Mouse (Mus musculus) ES-Bruce4 (cell line): ENCODE measurements around the gene Frmd5. TPM values are rescaled to one million over a fixed set of nuclear protein-coding genes. Genes with fewer than 3 reads are reported as not detected.

Source experiments
- H3K27ac ChIP-seq: 2 replicates; pipeline ENCODE4 v1.5.1; 2012; ENCODE audit warnings: low read length, inconsistent platforms; ENCODE audit not compliant: insufficient read depth
- H3K27me3 ChIP-seq: 2 replicates; pipeline ENCODE4 v1.6.1; 2012; ENCODE audit warnings: mild to moderate bottlenecking, low read length, inconsistent platforms; ENCODE audit not compliant: control insufficient read depth, poor library complexity, insufficient read depth, severe bottlenecking
- H3K36me3 ChIP-seq: 2 replicates; pipeline ENCODE4 v1.6.1; 2012; ENCODE audit warnings: inconsistent platforms, mild to moderate bottlenecking, low read length, moderate library complexity; ENCODE audit not compliant: control insufficient read depth, poor library complexity, insufficient read depth, severe bottlenecking
- H3K4me1 ChIP-seq: one replicate; pipeline ENCODE4 v1.8.1; 2011; ENCODE audit warnings: low read length; ENCODE audit not compliant: control insufficient read depth, insufficient read depth
- H3K4me3 ChIP-seq: 2 replicates; pipeline ENCODE4 v1.5.1; 2011; ENCODE audit warnings: low read depth, mild to moderate bottlenecking, low read length
- H3K9ac ChIP-seq: 2 replicates; pipeline ENCODE4 v1.6.1; 2012; ENCODE audit warnings: low read depth, mild to moderate bottlenecking, inconsistent platforms; ENCODE audit not compliant: poor library complexity, severe bottlenecking
- H3K9me3 ChIP-seq: replicated peaks from 2 replicates; pipeline ENCODE4 v1.6.1; 2012; ENCODE audit warnings: mild to moderate bottlenecking, low read length, inconsistent platforms; ENCODE audit not compliant: control insufficient read depth, poor library complexity, insufficient read depth, severe bottlenecking
- CTCF ChIP-seq: IDR thresholded peaks from one replicate; pipeline ENCODE4 v1.8.1; 2011; ENCODE audit warnings: low read depth, low read length
- EP300 ChIP-seq: IDR thresholded peaks from 2 replicates; pipeline ENCODE4 v1.6.1; 2011; ENCODE audit warnings: low read depth, low read length; ENCODE audit not compliant: insufficient read depth
- POLR2A ChIP-seq: IDR thresholded peaks from one replicate; pipeline ENCODE4 v1.8.1; 2011; ENCODE audit warnings: low read length; ENCODE audit not compliant: insufficient read depth
- polyA plus RNA-seq: library from polyadenylated mRNA; stranded (reverse); fragments of >200 nt; gene quantifications from 2 replicates; pipeline ENCODE4 v1.2.4, GENCODE M21; 2011; ENCODE audit warnings: low read depth; ENCODE audit not compliant: missing spikeins, insufficient read depth, insufficient read length

Gene Frmd5
- polyA plus RNA-seq, 1 experiment = 10.5 TPM

- H3K36me3 ChIP-seq = no peaks in the 10 kb centered on the region
- H3K27me3 ChIP-seq = no peaks in the 10 kb centered on the region
- no peak overlapping the region for H3K27ac ChIP-seq
- no peak overlapping the region for H3K9ac ChIP-seq
- H3K4me1 ChIP-seq = peaks cover 1% of the 10 kb centered on the region
- TF ChIP-seq EP300 = no peak
- H3K4me3 ChIP-seq = no peak overlapping the region
- no peaks in the 10 kb centered on the region for H3K9me3 ChIP-seq
Observed at GRCm38 (mm10) chr2:121699331-121699730, 107.6 kb downstream of the Frmd5 start.

- no peak overlapping the region for H3K9ac ChIP-seq
- peaks cover 1% of the 10 kb centered on the region for H3K4me1 ChIP-seq
- no peak overlapping the region for H3K27ac ChIP-seq
- peak; percentile 25 for TF ChIP-seq CTCF
- no peak for TF ChIP-seq EP300
- TF ChIP-seq POLR2A = no peak
- H3K9me3 ChIP-seq = no peaks in the 10 kb centered on the region
- H3K36me3 ChIP-seq = no peaks in the 10 kb centered on the region
- no peak overlapping the region for H3K4me3 ChIP-seq
- no peaks in the 10 kb centered on the region for H3K27me3 ChIP-seq
Observed at GRCm38 (mm10) chr2:121695436-121695835, 111.5 kb downstream of the Frmd5 start.

GRCm38 (mm10) chr2:121688107-121688506 lies 118.8 kb downstream of the Frmd5 start:
- Histone ChIP-seq H3K36me3 (no peaks in the 10 kb centered on the region), H3K4me1 (no peaks in the 10 kb centered on the region), H3K9ac (no peak overlapping the region), H3K4me3 (no peak overlapping the region), H3K27ac (no peak overlapping the region), H3K9me3 (no peaks in the 10 kb centered on the region), H3K27me3 (no peaks in the 10 kb centered on the region)
- TF ChIP-seq POLR2A = no peak
- TF ChIP-seq CTCF = no peak
- no peak for TF ChIP-seq EP300

- no peak for TF ChIP-seq EP300
- TF ChIP-seq CTCF = no peak
- no peak for TF ChIP-seq POLR2A
- no peak overlapping the region for H3K27ac ChIP-seq
Observed at GRCm38 (mm10) chr2:121683606-121684005, 123.3 kb downstream of the Frmd5 start.

GRCm38 (mm10) chr2:121682361-121682760 lies 124.5 kb downstream of the Frmd5 start:
- H3K27me3 ChIP-seq = no peaks in the 10 kb centered on the region
- no peak overlapping the region for H3K4me3 ChIP-seq
- TF ChIP-seq EP300 (no peak), POLR2A (no peak), CTCF (no peak)
- H3K9ac ChIP-seq = no peak overlapping the region
- no peaks in the 10 kb centered on the region for H3K36me3 ChIP-seq
- H3K27ac ChIP-seq = no peak overlapping the region
- H3K4me1 ChIP-seq = no peaks in the 10 kb centered on the region
- no peaks in the 10 kb centered on the region for H3K9me3 ChIP-seq

More at GRCm38 (mm10) chr2:121683606-121684005, 123.3 kb downstream of the Frmd5 start:
- H3K9ac ChIP-seq = no peak overlapping the region
- no peaks in the 10 kb centered on the region for H3K27me3 ChIP-seq
- H3K9me3 ChIP-seq = no peaks in the 10 kb centered on the region
- H3K4me3 ChIP-seq = no peak overlapping the region
- H3K36me3 ChIP-seq = no peaks in the 10 kb centered on the region
- H3K4me1 ChIP-seq = no peaks in the 10 kb centered on the region

- H3K9me3 ChIP-seq = no peaks in the 10 kb centered on the region
- no peak overlapping the region for H3K27ac ChIP-seq
- H3K4me1 ChIP-seq = no peaks in the 10 kb centered on the region
- no peak overlapping the region for H3K4me3 ChIP-seq
- no peaks in the 10 kb centered on the region for H3K27me3 ChIP-seq
- no peaks in the 10 kb centered on the region for H3K36me3 ChIP-seq
- TF ChIP-seq EP300 (no peak), CTCF (no peak)
- H3K9ac ChIP-seq = no peak overlapping the region
Observed at GRCm38 (mm10) chr2:121679711-121680110, 127.2 kb downstream of the Frmd5 start.

GRCm38 (mm10) chr2:121677649-121677986 lies 129.3 kb downstream of the Frmd5 start:
- no peaks in the 10 kb centered on the region for H3K9me3 ChIP-seq
- no peaks in the 10 kb centered on the region for H3K27me3 ChIP-seq
- TF ChIP-seq POLR2A (no peak), EP300 (no peak), CTCF (no peak)
- H3K4me3 ChIP-seq = no peak overlapping the region
- H3K36me3 ChIP-seq = no peaks in the 10 kb centered on the region
- no peak overlapping the region for H3K9ac ChIP-seq
- no peak overlapping the region for H3K27ac ChIP-seq
- H3K4me1 ChIP-seq = no peaks in the 10 kb centered on the region
